Mouse (Mus musculus): Measurements from ENCODE around the gene Robo1. TPM values are rescaled to one million over a fixed set of nuclear protein-coding genes. Genes with fewer than 3 reads are reported as not detected.
A peak's percentile ranks its signal among the peaks of the same experiment; 100 is the strongest.

Robo1 gene
- polyA plus RNA-seq (2015; fragmentation: Nextera tagmentation; extraction: Ambion mirVana): 16.6 and 18.3 TPM in 2 replicates

DNA sequence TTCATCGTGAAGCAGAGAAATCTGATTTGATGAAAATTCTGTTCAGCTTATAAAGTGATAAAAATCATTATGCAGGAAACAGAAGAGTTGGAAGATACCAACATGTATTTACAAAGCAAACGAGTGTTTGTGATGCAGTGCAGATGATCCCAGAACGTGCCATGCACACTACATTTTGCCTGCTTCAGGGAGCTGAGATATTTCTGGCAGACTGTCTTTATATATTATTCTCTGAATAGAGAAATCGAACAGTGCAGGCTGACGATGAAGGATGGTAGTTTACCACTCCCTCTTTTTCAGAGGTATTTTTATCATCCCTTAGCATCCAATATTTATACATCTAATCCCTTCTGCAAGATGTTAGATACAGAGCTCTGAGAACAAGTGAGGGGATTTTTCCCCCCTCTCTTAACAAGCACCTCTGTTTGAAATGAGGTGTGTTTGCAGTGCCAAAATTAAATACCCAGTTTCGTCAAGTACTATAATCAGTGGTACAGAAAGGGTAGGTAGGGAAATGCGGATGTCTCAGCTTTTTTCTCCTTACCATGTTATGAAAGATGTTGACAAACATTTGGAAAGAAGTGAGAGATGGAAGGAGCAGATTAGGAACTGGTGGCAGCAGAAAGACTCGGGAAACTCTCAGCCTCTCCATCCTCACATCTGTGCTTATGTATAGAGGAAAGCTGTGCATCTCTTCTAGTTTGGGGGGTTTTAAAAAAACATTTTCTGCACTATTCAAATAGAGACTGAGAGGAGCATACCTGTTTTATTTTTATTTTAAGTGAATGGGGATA, at the start of gene Robo1:
TSS of gene Robo1 (plus strand) at position 770 of the 794 bp plus-strand sequence.
- Histone ChIP-seq H3K27ac (replicated peaks) (no peak within 1 kb of the TSS), H3K9me3 (no peaks in the 10 kb centered on the region), H3K4me2 (no peak within 1 kb of the TSS), H3K9ac (no peak within 1 kb of the TSS), H3K4me1 (no peaks in the 10 kb centered on the region), H3K4me3 (no peak within 1 kb of the TSS), H3K27me3 (replicated peaks) (no peaks in the 10 kb centered on the region), H3K36me3 (no peaks in the 10 kb centered on the region)
- no peak for ATAC-seq (ENCODE audit: extremely low read depth, insufficient number of reproducible peaks, low FRiP score, low TSS enrichment)
- 62% methylated on average over 8 of the region's 8 CpGs for WGBS

DNA sequence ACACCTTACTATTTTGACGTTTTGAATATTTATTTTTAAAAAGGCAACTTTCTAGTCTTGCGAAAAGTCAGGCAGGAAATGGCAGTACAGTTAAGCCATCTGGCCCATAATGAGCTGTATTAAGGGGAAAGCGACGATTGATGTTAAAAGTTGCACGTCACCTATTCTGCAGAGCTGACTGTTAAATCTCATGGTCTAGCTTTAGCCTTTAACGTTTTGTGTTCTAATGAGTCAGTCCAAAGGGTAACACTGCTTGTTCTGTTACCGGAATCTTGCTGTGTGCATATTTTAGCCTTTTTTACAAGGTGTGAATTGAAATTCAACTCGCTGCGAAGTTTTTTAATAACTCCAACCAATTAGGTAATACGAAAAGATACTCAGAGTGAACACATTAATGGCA, 40.3 kb upstream of the Robo1 start:
- H3K27ac ChIP-seq (replicated peaks): no peak overlapping the region
- no peaks in the 10 kb centered on the region for H3K9me3 ChIP-seq
- WGBS: 72% methylated on average over 10 of the region's 10 CpGs
- no peak for ATAC-seq (ENCODE audit: extremely low read depth, insufficient number of reproducible peaks, low FRiP score, low TSS enrichment)
- no peak overlapping the region for H3K9ac ChIP-seq
- no peaks in the 10 kb centered on the region for H3K36me3 ChIP-seq
- H3K27me3 ChIP-seq (replicated peaks): no peaks in the 10 kb centered on the region
- no peaks in the 10 kb centered on the region for H3K4me1 ChIP-seq
- no peak overlapping the region for H3K4me3 ChIP-seq
- no peak overlapping the region for H3K4me2 ChIP-seq

DNA sequence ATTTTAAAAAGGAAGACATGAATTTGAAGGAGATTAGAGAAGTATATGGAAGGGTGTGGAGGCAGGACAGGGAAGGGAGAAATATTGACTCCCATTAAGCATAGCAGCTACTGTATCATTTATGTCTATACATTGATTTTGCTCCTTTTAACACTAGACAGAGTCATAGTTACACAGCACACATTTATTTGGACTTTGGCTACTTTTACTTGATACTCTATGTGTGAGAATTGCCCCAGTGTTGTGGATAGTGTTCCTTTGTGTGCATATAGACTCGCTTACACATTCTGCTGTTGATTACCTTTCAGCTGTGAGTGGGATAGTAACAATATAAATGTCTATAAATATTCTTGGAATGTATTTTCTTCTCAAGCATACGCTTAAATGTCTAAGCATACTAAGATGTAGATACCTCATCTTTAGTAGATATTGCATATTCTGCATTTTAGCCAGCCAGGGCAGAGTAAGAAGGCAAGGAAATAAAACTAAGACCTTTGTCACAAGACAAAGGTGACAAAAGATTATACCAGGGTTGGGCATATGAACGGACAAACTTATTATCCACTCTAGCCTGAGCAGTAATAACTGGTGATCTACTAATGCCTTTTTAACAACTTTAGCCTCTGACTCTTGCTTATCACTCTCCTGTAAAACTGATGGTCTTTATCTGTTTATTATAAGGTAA, 31.6 kb upstream of the Robo1 start:
- 71% methylated on average over 3 of the region's 3 CpGs for WGBS
- Histone ChIP-seq H3K27ac (replicated peaks) (no peak overlapping the region), H3K4me3 (no peak overlapping the region), H3K27me3 (replicated peaks) (no peaks in the 10 kb centered on the region), H3K4me1 (no peaks in the 10 kb centered on the region), H3K4me2 (no peak overlapping the region), H3K36me3 (no peaks in the 10 kb centered on the region), H3K9ac (no peak overlapping the region), H3K9me3 (no peaks in the 10 kb centered on the region)
- ATAC-seq (ENCODE audit: extremely low read depth, insufficient number of reproducible peaks, low FRiP score, low TSS enrichment): no peak

DNA sequence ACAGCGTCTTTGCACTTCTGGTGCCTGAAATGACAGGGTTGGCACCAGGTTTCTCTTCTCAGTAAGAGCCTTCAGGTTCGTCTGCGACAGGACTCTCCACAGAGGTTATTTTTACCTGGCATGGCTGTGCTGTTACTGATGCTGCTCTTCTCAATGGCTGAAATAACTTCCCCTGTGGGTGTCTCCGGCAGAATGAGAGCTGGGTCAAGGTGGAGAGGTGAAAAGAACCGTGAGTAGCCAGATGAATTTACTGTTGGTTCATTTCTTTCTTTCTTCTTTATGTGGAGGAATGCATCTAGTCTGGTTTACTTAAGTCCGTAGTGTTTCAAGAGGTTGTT, 194 bp downstream of the Robo1 start:
- no peak overlapping the region for H3K27ac ChIP-seq (replicated peaks)
- H3K9me3 ChIP-seq: no peaks in the 10 kb centered on the region
- H3K4me1 ChIP-seq: no peaks in the 10 kb centered on the region
- H3K4me2 ChIP-seq: no peak overlapping the region
- no peak overlapping the region for H3K9ac ChIP-seq
- ATAC-seq (ENCODE audit: extremely low read depth, insufficient number of reproducible peaks, low FRiP score, low TSS enrichment): no peak
- H3K36me3 ChIP-seq: no peaks in the 10 kb centered on the region
- no peaks in the 10 kb centered on the region for H3K27me3 ChIP-seq (replicated peaks)
- no peak overlapping the region for H3K4me3 ChIP-seq
- WGBS: 54% methylated on average over 6 of the region's 6 CpGs

DNA sequence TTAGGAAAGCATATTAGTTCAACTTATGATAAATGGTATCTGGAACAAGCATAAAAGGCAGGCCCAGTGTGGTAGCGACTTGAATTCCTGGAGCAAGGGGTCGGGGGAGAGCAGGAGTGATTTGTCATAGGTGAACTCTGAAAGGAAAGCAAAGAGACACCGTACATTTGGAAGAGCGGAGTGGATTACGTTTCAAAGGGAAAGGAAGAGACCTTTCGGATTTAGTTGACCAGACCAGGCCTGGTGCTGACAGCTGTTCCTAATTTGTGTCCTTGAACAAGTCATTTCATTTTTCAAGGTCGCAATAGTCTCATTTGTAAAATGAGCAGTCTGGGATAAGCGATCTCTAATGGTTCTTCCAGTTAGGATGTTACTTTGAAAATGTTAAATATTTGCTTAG, 19.2 kb downstream of the Robo1 start:
- H3K9me3 ChIP-seq: no peaks in the 10 kb centered on the region
- H3K4me3 ChIP-seq: no peak overlapping the region
- no peak overlapping the region for H3K4me2 ChIP-seq
- ATAC-seq (ENCODE audit: extremely low read depth, insufficient number of reproducible peaks, low FRiP score, low TSS enrichment): no peak
- H3K27me3 ChIP-seq (replicated peaks): no peaks in the 10 kb centered on the region
- whole genome bisulfite sequencing: 61% methylated on average over 8 of the region's 8 CpGs
- H3K4me1 ChIP-seq: no peaks in the 10 kb centered on the region
- no peak overlapping the region for H3K27ac ChIP-seq (replicated peaks)
- H3K9ac ChIP-seq: no peak overlapping the region
- no peaks in the 10 kb centered on the region for H3K36me3 ChIP-seq

DNA sequence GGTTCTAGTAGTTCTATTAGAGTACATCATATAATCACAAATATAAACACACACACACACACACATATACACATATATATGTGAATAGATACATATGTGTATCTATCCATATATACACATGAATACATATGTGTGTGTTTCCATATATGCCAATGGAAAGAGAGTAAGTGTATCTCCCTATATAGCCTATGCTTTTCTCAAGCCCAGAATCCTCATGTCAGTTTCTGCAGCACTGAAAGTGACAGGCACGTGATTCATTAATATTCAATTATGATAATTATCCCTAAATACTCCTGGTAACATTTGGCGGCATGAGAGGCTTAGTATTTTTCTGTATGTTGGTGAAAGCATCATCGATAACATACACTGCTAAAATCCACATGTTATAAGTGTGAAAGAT, 20.5 kb downstream of the Robo1 start:
- H3K27me3 ChIP-seq (replicated peaks): no peaks in the 10 kb centered on the region
- no peak overlapping the region for H3K4me3 ChIP-seq
- no peak overlapping the region for H3K4me2 ChIP-seq
- no peaks in the 10 kb centered on the region for H3K4me1 ChIP-seq
- ATAC-seq (ENCODE audit: extremely low read depth, insufficient number of reproducible peaks, low FRiP score, low TSS enrichment): no peak
- no peak overlapping the region for H3K27ac ChIP-seq (replicated peaks)
- no peak overlapping the region for H3K9ac ChIP-seq
- 79% methylated on average over 3 of the region's 3 CpGs for WGBS
- H3K9me3 ChIP-seq: no peaks in the 10 kb centered on the region
- H3K36me3 ChIP-seq: no peaks in the 10 kb centered on the region

DNA sequence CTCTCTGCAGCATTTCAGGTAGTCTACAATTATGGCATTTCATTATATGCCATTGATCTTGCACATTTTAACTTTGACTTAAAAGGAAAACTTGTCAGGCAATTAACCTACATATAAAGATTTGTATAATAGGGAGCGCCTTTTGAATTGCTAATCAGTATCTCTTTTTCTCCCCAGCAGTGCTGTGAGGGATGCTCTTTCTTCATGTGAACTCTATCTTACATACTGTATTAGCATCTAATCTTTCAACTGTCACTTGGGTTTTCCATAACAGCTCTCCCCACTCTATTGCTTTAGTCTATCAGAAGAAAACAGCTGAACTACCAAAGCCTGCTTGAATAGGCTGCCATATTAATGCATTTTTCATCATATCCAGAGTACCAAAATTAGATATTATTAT, 29.7 kb downstream of the Robo1 start:
- Histone ChIP-seq H3K4me2 (no peak overlapping the region), H3K4me1 (no peaks in the 10 kb centered on the region), H3K27ac (replicated peaks) (no peak overlapping the region), H3K9me3 (no peaks in the 10 kb centered on the region), H3K9ac (no peak overlapping the region), H3K36me3 (no peaks in the 10 kb centered on the region), H3K4me3 (no peak overlapping the region), H3K27me3 (replicated peaks) (no peaks in the 10 kb centered on the region)
- no peak for ATAC-seq (ENCODE audit: extremely low read depth, insufficient number of reproducible peaks, low FRiP score, low TSS enrichment)
- WGBS: 88% methylated on average over 1 of the region's 1 CpGs

DNA sequence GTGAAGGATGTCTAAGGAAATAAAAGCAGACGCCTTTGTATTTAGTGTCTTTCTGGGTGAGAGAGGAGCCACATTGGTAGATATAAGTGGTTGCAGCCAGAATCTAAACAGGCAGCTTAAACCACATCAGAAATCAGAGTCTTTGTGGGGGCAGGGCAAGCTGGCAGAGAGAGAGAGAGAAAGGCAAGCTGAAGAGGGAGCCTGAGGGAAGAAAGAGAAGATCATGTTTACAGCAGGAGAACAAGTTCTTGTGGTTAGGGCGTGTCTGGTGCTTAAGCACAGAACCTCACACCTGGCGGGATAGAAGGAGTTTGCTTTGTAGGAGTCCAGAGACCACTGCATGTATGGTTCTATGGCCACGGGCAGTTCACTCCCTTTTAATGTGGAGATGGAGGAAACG, 42.3 kb downstream of the Robo1 start:
- H3K4me3 ChIP-seq: no peak overlapping the region
- no peak for ATAC-seq (ENCODE audit: extremely low read depth, insufficient number of reproducible peaks, low FRiP score, low TSS enrichment)
- 64% methylated on average over 5 of the region's 5 CpGs for WGBS
- H3K27me3 ChIP-seq (replicated peaks): no peaks in the 10 kb centered on the region
- H3K4me2 ChIP-seq: no peak overlapping the region
- H3K4me1 ChIP-seq: no peaks in the 10 kb centered on the region
- H3K36me3 ChIP-seq: no peaks in the 10 kb centered on the region
- no peak overlapping the region for H3K9ac ChIP-seq
- no peaks in the 10 kb centered on the region for H3K9me3 ChIP-seq
- no peak overlapping the region for H3K27ac ChIP-seq (replicated peaks)

DNA sequence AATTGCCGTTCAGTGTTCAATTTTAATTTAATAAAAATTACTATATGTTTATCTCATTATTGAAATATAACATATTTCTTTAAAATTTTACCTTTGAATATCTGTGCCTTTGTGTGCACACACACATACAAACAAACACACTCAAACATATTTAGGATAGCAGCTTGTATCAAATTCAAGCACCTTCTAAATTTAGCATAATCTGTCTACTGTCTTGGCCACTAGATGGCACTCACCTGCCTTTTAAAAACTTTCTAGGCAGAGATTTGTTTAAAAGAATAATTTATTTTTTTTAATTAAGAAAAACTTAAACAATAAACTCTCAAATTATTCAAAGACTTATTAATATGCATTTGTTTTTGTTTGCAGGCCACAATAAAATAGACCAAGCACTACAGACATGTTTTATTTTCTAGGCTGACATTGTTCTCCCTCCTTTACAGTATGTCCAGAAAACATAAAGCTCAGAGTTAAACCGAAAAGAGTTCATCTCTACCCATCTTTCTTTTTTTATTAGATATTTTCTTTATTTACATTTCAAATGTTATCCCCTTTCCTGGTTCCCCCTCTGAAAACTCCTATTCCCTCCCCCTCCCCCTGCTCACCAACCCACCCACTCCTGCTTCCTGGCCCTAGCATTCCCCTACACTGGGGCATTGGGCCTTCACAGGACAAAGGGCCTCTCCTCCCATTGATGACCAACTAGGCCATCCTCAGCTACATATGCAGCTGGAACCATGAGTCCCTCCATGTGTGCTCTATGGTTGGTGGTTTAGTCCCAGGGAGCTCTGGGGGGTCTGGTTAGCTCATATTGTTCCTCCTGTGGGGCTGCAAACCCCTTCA, 48.6 kb downstream of the Robo1 start:
- Histone ChIP-seq H3K4me1 (no peaks in the 10 kb centered on the region), H3K36me3 (no peaks in the 10 kb centered on the region), H3K27me3 (replicated peaks) (no peaks in the 10 kb centered on the region), H3K9ac (no peak overlapping the region), H3K4me2 (no peak overlapping the region), H3K4me3 (no peak overlapping the region), H3K27ac (replicated peaks) (no peak overlapping the region), H3K9me3 (no peaks in the 10 kb centered on the region)
- WGBS: 55% methylated on average over 2 of the region's 2 CpGs
- no peak for ATAC-seq (ENCODE audit: extremely low read depth, insufficient number of reproducible peaks, low FRiP score, low TSS enrichment)

DNA sequence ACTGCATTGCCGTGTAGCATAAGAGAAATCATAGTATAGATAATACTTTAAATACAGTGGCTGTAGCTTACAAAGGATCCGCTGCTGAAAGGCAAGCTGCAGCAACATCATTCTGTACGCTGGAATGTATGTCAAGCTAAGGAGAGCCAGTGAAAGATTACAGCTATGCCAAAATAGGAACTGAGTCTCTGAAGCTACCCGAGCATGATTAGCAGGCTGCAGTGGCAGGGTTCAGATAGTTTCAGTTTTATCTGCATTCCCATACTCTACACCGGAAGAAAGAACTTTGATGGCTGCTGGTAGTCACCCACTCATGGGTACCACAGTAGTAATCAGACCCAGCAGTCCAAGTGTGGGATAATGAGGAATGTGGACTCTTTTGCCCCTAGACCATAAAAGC, 68.8 kb downstream of the Robo1 start:
- H3K9me3 ChIP-seq: no peaks in the 10 kb centered on the region
- H3K9ac ChIP-seq: no peak overlapping the region
- ATAC-seq (ENCODE audit: extremely low read depth, insufficient number of reproducible peaks, low FRiP score, low TSS enrichment): no peak
- WGBS: 11% methylated on average over 5 of the region's 5 CpGs
- peaks cover 16% of the 10 kb centered on the region for H3K4me1 ChIP-seq
- H3K27me3 ChIP-seq (replicated peaks): no peaks in the 10 kb centered on the region
- peak overlapping the region; percentile 87 for H3K27ac ChIP-seq (replicated peaks)
- peak overlapping the region; percentile 55 for H3K4me2 ChIP-seq
- no peaks in the 10 kb centered on the region for H3K36me3 ChIP-seq
- H3K4me3 ChIP-seq: peak overlapping the region; percentile 16; the same call in 1 of the 2 replicates

DNA sequence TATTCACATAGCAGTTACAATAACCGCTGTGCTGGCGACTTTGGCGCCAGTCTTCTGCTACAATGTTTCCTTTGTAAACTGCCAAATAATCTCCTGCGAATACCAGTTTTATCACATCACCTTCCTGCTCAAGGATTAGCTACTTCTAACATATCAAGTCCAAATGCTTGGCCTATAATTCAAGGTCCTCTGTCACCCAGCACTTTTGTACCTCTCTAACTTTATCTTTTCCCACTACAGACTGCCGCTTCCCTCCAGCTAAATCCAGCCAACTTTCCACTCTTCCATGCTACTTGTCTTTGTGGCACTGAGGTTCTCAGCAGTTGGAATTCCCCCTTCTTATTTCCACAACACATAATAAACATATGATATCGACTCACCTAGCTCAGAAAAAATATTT, 73.7 kb downstream of the Robo1 start:
- H3K27ac ChIP-seq (replicated peaks): peak overlapping the region; percentile 73
- H3K4me2 ChIP-seq: no peak overlapping the region
- no peak overlapping the region for H3K4me3 ChIP-seq

More for the DNA sequence above, 73.7 kb downstream of the Robo1 start:
- H3K9me3 ChIP-seq: no peaks in the 10 kb centered on the region
- H3K4me1 ChIP-seq: peaks cover 28% of the 10 kb centered on the region
- WGBS: 26% methylated on average over 6 of the region's 6 CpGs
- no peaks in the 10 kb centered on the region for H3K36me3 ChIP-seq
- ATAC-seq (ENCODE audit: extremely low read depth, insufficient number of reproducible peaks, low FRiP score, low TSS enrichment): no peak; the same call in 1 of the 2 replicates
- no peaks in the 10 kb centered on the region for H3K27me3 ChIP-seq (replicated peaks)
- H3K9ac ChIP-seq: no peak overlapping the region
